In the genomic region with DNA sequence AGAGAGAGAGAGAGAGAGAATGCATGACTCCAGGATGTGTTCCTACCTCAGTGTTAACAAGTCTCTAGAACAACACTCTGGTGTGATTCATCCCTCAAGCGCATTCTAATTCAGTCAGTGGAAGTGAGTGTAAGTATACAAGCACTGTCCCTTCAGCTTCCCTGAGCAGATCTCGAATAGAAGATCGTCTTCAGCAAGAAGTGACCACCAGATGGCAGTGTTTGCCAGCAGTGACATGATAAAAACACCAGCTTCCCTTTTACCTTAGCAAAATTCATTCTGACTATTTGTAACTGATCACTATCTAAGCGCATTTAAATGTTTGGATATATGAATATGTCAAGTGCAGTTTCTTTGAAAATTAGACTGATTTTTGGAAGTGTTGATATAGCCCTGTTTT, we compare ENCODE assay signal across 8 mouse cellular contexts. TPM values are rescaled to one million over a fixed set of nuclear protein-coding genes. Genes with fewer than 3 reads are reported as not detected.
DNase-seq lines count a peak whose midpoint lies in the region; ATAC-seq and TF ChIP-seq lines count a peak whose summit lies in the region.

No protein-coding gene starts in this region.

- in situ Hi-C loops in ES-E14 (cut with MboI; ENCODE audit: low sequenced_read_pairs in 2 of 2, unreplicated experiment in 2 of 2): loop anchor here in 1 of 2 experiments (10.0 kb wide), 1 partner anchor 170 kb away; no protein-coding TSS in a partner anchor

- no peak overlapping the region for H3K4me3 ChIP-seq in ES-E14 (ENCODE audit: insufficient read depth in 1 of 2, low read depth in 1 of 2, low read length in 2 of 2, poor library complexity in 1 of 2, severe bottlenecking in 1 of 2)
- no peak overlapping the region for H3K4me3 ChIP-seq in bone marrow, adult 2 months (replicated peaks; ENCODE audit: control insufficient read depth, low read depth, low read length)
- no peak overlapping the region for H3K4me3 ChIP-seq in forebrain, embryonic 10.5 days
- H3K4me3 ChIP-seq in hindbrain, embryonic 11.5 days (ENCODE audit: low read depth, low read length): no peak overlapping the region

- TF ChIP-seq POLR2A in bone marrow, adult 2 months (IDR thresholded peaks at IDR 0.05; ENCODE audit: borderline replicate concordance, control insufficient read depth, low read depth, low read length): no peak

- H3K27me3 ChIP-seq in forebrain, embryonic 10.5 days (ENCODE audit: poor library complexity, severe bottlenecking): no peaks in the 10 kb centered on the region
- no peaks in the 10 kb centered on the region for H3K27me3 ChIP-seq in hindbrain, embryonic 11.5 days (ENCODE audit: control insufficient read depth, insufficient read depth, low read length)

- peaks cover 15% of the 10 kb centered on the region for H3K36me3 ChIP-seq in ES-E14 (ENCODE audit: control insufficient read depth, insufficient read depth, low read length, poor library complexity, severe bottlenecking)
- H3K36me3 ChIP-seq in forebrain, embryonic 10.5 days (replicated peaks): peaks cover 62% of the 10 kb centered on the region
- 0 out of 2 replicates have a peak, but pooled peaks cover 2% of the 10 kb centered on the region for H3K36me3 ChIP-seq in hindbrain, embryonic 11.5 days (ENCODE audit: control insufficient read depth, insufficient read depth, low read length)

- no peaks in the 10 kb centered on the region; a peak in 1 of 4 replicates for H3K4me1 ChIP-seq in ES-E14 (ENCODE audit: control insufficient read depth in 2 of 2, insufficient read depth in 2 of 2, low read length in 2 of 2, poor library complexity in 1 of 2)
- H3K4me1 ChIP-seq in bone marrow, adult 2 months (ENCODE audit: control insufficient read depth, insufficient read depth, low read length): no peaks in the 10 kb centered on the region
- peaks cover 22% of the 10 kb centered on the region for H3K4me1 ChIP-seq in forebrain, embryonic 10.5 days
- no peaks in the 10 kb centered on the region for H3K4me1 ChIP-seq in hindbrain, embryonic 11.5 days (replicated peaks; ENCODE audit: control insufficient read depth, insufficient read depth, low read length)

- no peak overlapping the region for H3K9ac ChIP-seq in ES-E14 (ENCODE audit: insufficient read depth, low read depth, low read length, poor library complexity, severe bottlenecking)
- no peak overlapping the region for H3K9ac ChIP-seq in hindbrain, embryonic 11.5 days (ENCODE audit: low read depth, low read length)

- H3K27ac ChIP-seq in ES-E14 (ENCODE audit: insufficient read depth, low read depth, low read length, poor library complexity, severe bottlenecking): no peak overlapping the region
- H3K27ac ChIP-seq in bone marrow, adult 2 months (ENCODE audit: control insufficient read depth, insufficient read depth, low read depth, low read length, poor library complexity): no peak overlapping the region
- no peak overlapping the region for H3K27ac ChIP-seq in forebrain, embryonic 10.5 days
- H3K27ac ChIP-seq in hindbrain, embryonic 11.5 days (ENCODE audit: low read depth, low read length): no peak overlapping the region

- WGBS in bone marrow, adult 2 months: 25% methylated on average over 4 of the region's 4 CpGs
- 44% methylated on average over 4 of the region's 4 CpGs for WGBS in forebrain, embryonic 10.5 days
- WGBS in hindbrain, embryonic 11.5 days: 47% methylated on average over 4 of the region's 4 CpGs

- peak; percentile 58 for TF ChIP-seq CTCF in bone marrow, adult 2 months (IDR thresholded peaks at IDR 0.05; ENCODE audit: control insufficient read depth, insufficient read depth, low read length)

- peak; percentile 68; the same call in 1 of the 2 replicates for ATAC-seq in hindbrain, embryonic 11.5 days (ENCODE audit: low FRiP score)

- DNase-seq in ES-E14 (ENCODE audit: low read depth, low spot score): peak; percentile 77
- DNase-seq in forebrain, embryonic 10.5 days (ENCODE audit: extremely low spot score, low spot score): peak; percentile 72
- peak; percentile 85 for DNase-seq in hindbrain, embryonic 11.5 days (ENCODE audit: low spot score)
- DNase-seq in layer of hippocampus, adult 8-10 months (ENCODE audit: low spot score in 2 of 2): peak; percentile 66 to 86
- DNase-seq in lung, postnatal 14 days: peak; percentile 85
- peak; percentile 90 for DNase-seq in retina, embryonic 14.5 days (ENCODE audit: low spot score)
- peak; percentile 88 for DNase-seq in thymus, postnatal 4 days

- H3K9me3 ChIP-seq in ES-E14 (ENCODE audit: control insufficient read depth, insufficient read depth, low read depth, low read length): no peaks in the 10 kb centered on the region
- H3K9me3 ChIP-seq in forebrain, embryonic 10.5 days: no peaks in the 10 kb centered on the region
- no peaks in the 10 kb centered on the region for H3K9me3 ChIP-seq in hindbrain, embryonic 11.5 days (ENCODE audit: control insufficient read depth, low read length)

- no peak overlapping the region for H3K4me2 ChIP-seq in hindbrain, embryonic 11.5 days (replicated peaks; ENCODE audit: low read depth, low read length)

TF ChIP-seq in ES-E14, 5 proteins besides CTCF, POLR2A, EP300 and RAD21:
- no peak for TF ChIP-seq ZNF384 (IDR thresholded peaks at IDR 0.05; ENCODE audit: low read depth, low read length)
- peak; percentile 92 for TF ChIP-seq ZC3H11A (IDR thresholded peaks at IDR 0.05; ENCODE audit: borderline replicate concordance, low read depth, low read length)
TF ChIP-seq in ES-E14: peak in this region for 1.

RNA-seq across cellular contexts. Expression of a gene that starts 8.1 kb away (rescaled TPM):
- 0.95 and 2.3 TPM in 2 replicates for total RNA-seq in ES-E14 (2012; rRNA removed)
- 0.52 TPM in 1 of 2 replicates, not detected in the other for polyA plus RNA-seq in bone marrow, adult 2 months (2011; ENCODE audit: insufficient read depth, insufficient read length, low replicate concordance, missing spikeins)
- polyA plus RNA-seq in forebrain, embryonic 10.5 days (2016; fragmentation: Nextera tagmentation; extraction: Ambion mirVana): 104 and 105 TPM in 2 replicates
- 21.1 and 26.9 TPM in 2 replicates for polyA plus RNA-seq in hindbrain, embryonic 11.5 days (2014; fragmentation: Nextera tagmentation; extraction: Ambion mirVana)
- 10 to 100 TPM; 64.0 to 78.4 (median 71.9) TPM for total RNA-seq in layer of hippocampus, adult 8-10 months (2022)

RNA-seq across cellular contexts. Expression of a gene that starts 20.2 kb away (rescaled TPM):
- 42.1 and 60.6 TPM in 2 replicates for total RNA-seq in ES-E14 (2012; rRNA removed)
- 4.4 and 10.3 TPM in 2 replicates for polyA plus RNA-seq in bone marrow, adult 2 months (2011; ENCODE audit: insufficient read depth, insufficient read length, low replicate concordance, missing spikeins)
- 33.2 and 33.4 TPM in 2 replicates for polyA plus RNA-seq in forebrain, embryonic 10.5 days (2016; fragmentation: Nextera tagmentation; extraction: Ambion mirVana)
- polyA plus RNA-seq in hindbrain, embryonic 11.5 days (2014; fragmentation: Nextera tagmentation; extraction: Ambion mirVana): 33.8 and 34.1 TPM in 2 replicates
- 10 to 100 TPM; 20.1 to 23.9 (median 21.9) TPM for total RNA-seq in layer of hippocampus, adult 8-10 months (2022)

Comparison
In these comparisons a context has a peak if more than half of its experiments do, and no peak if none do; other contexts are left out.
1. RNA of a gene that starts 8.1 kb away (polyA plus RNA-seq): 104 to 105 TPM in forebrain, embryonic 10.5 days and 21.1 to 26.9 TPM in hindbrain, embryonic 11.5 days; 0.52 TPM in bone marrow, adult 2 months; every median in the first group is over 10 times any median in the second.
2. Peak in every context shown above with its lines, with median percentiles within 50 percentile points of each other: DNase-seq.